In genomic region chr7:127944614-127945013, GRCm38 (mm10) we compare ENCODE assay signal across 8 mouse cellular contexts. TPM values are rescaled to one million over a fixed set of nuclear protein-coding genes. Genes with fewer than 3 reads are reported as not detected.
DNase-seq lines count a peak whose midpoint lies in the region; ATAC-seq and TF ChIP-seq lines count a peak whose summit lies in the region.

No protein-coding gene starts in this region.

- no peak overlapping the region for H3K9ac ChIP-seq in forebrain, embryonic 15.5 days (replicated peaks)
- H3K9ac ChIP-seq in midbrain, postnatal 0 days (replicated peaks; ENCODE audit: low read length, poor library complexity, severe bottlenecking), result no peak overlapping the region
- H3K9ac ChIP-seq in intestine, embryonic 14.5 days (ENCODE audit: low read length), result 0 out of 2 replicates have a peak overlapping the region, but pooled peaks have one; percentile 2
- H3K9ac ChIP-seq in stomach, embryonic 15.5 days, result no peak overlapping the region

- H3K27me3 ChIP-seq in forebrain, embryonic 10.5 days (ENCODE audit: poor library complexity, severe bottlenecking), result peaks cover 38% of the 10 kb centered on the region
- H3K27me3 ChIP-seq in forebrain, embryonic 15.5 days, result peaks cover 12% of the 10 kb centered on the region; the same call in 1 of the 2 replicates
- H3K27me3 ChIP-seq in midbrain, embryonic 10.5 days (ENCODE audit: low read depth, poor library complexity, severe bottlenecking), result peaks cover 38% of the 10 kb centered on the region
- peaks cover 15% of the 10 kb centered on the region for H3K27me3 ChIP-seq in midbrain, postnatal 0 days (ENCODE audit: insufficient read depth, low read length)
- H3K27me3 ChIP-seq in intestine, embryonic 14.5 days (replicated peaks; ENCODE audit: control insufficient read depth, insufficient read depth, low read length), result peaks cover 11% of the 10 kb centered on the region
- H3K27me3 ChIP-seq in stomach, embryonic 15.5 days (replicated peaks), result peaks cover 29% of the 10 kb centered on the region

- H3K4me1 ChIP-seq in forebrain, embryonic 10.5 days, result peaks cover 6% of the 10 kb centered on the region
- no peaks in the 10 kb centered on the region for H3K4me1 ChIP-seq in forebrain, embryonic 15.5 days
- H3K4me1 ChIP-seq in midbrain, embryonic 10.5 days, result peaks cover 5% of the 10 kb centered on the region
- no peaks in the 10 kb centered on the region for H3K4me1 ChIP-seq in midbrain, postnatal 0 days (ENCODE audit: insufficient read depth, low read length)
- H3K4me1 ChIP-seq in intestine, embryonic 14.5 days (replicated peaks; ENCODE audit: control insufficient read depth, insufficient read depth, low read length), result no peaks in the 10 kb centered on the region
- peaks cover 7% of the 10 kb centered on the region for H3K4me1 ChIP-seq in stomach, embryonic 15.5 days

- no peak overlapping the region for H3K4me2 ChIP-seq in forebrain, embryonic 15.5 days (replicated peaks)
- no peak overlapping the region for H3K4me2 ChIP-seq in midbrain, postnatal 0 days (ENCODE audit: low read depth, low read length, poor library complexity, severe bottlenecking)
- H3K4me2 ChIP-seq in intestine, embryonic 14.5 days (ENCODE audit: low read length), result peak overlapping the region; percentile 30; the same call in 1 of the 2 replicates
- peak overlapping the region; percentile 38 for H3K4me2 ChIP-seq in stomach, embryonic 15.5 days

- no peak for TF ChIP-seq CTCF in midbrain, postnatal 0 days (IDR thresholded peaks at IDR 0.05)

- DNase-seq in forebrain, embryonic 10.5 days (ENCODE audit: extremely low spot score, low spot score), result no peak
- DNase-seq in midbrain, embryonic 10.5 days (ENCODE audit: low spot score), result no peak
- no peak for DNase-seq in midbrain, postnatal 0 days (ENCODE audit: low spot score)
- peak; percentile 58 for DNase-seq in intestine, embryonic 14.5 days (ENCODE audit: low spot score)
- no peak for DNase-seq in MN1 (ENCODE audit: low spot score)

- ATAC-seq in forebrain, embryonic 15.5 days (replicated peaks), result no peak
- ATAC-seq in midbrain, postnatal 0 days (ENCODE audit: low FRiP score), result no peak
- 0 out of 2 replicates have a peak, but pooled peaks have one; percentile 56 for ATAC-seq in intestine, embryonic 14.5 days (replicated peaks; ENCODE audit: low FRiP score, low TSS enrichment, low read depth)
- ATAC-seq in stomach, embryonic 15.5 days (ENCODE audit: insufficient read depth, low FRiP score, low read depth), result 0 out of 2 replicates have a peak, but pooled peaks have one; percentile 24
- ATAC-seq in monocyte, adult 5-6 weeks (replicated peaks; ENCODE audit: insufficient number of reproducible peaks, low FRiP score, low TSS enrichment, poor library complexity, severe bottlenecking), result no peak

- H3K27ac ChIP-seq in forebrain, embryonic 10.5 days, result no peak overlapping the region
- H3K27ac ChIP-seq in forebrain, embryonic 15.5 days (replicated peaks), result no peak overlapping the region
- no peak overlapping the region for H3K27ac ChIP-seq in midbrain, embryonic 10.5 days (replicated peaks)
- H3K27ac ChIP-seq in midbrain, postnatal 0 days (ENCODE audit: low read depth, low read length), result no peak overlapping the region
- H3K27ac ChIP-seq in intestine, embryonic 14.5 days (ENCODE audit: low read depth), result no peak overlapping the region
- H3K27ac ChIP-seq in stomach, embryonic 15.5 days, result no peak overlapping the region

- H3K4me3 ChIP-seq in forebrain, embryonic 10.5 days, result peak overlapping the region; percentile 20
- no peak overlapping the region for H3K4me3 ChIP-seq in forebrain, embryonic 15.5 days
- H3K4me3 ChIP-seq in midbrain, embryonic 10.5 days, result peak overlapping the region; percentile 27
- no peak overlapping the region for H3K4me3 ChIP-seq in midbrain, postnatal 0 days (ENCODE audit: low read depth, low read length)
- no peak overlapping the region for H3K4me3 ChIP-seq in intestine, embryonic 14.5 days (ENCODE audit: low read depth, low read length)
- H3K4me3 ChIP-seq in stomach, embryonic 15.5 days (replicated peaks), result no peak overlapping the region

- H3K36me3 ChIP-seq in forebrain, embryonic 10.5 days (replicated peaks), result no peaks in the 10 kb centered on the region
- H3K36me3 ChIP-seq in forebrain, embryonic 15.5 days, result no peaks in the 10 kb centered on the region
- no peaks in the 10 kb centered on the region for H3K36me3 ChIP-seq in midbrain, embryonic 10.5 days
- H3K36me3 ChIP-seq in midbrain, postnatal 0 days (ENCODE audit: insufficient read depth, low read length), result no peaks in the 10 kb centered on the region
- H3K36me3 ChIP-seq in intestine, embryonic 14.5 days (ENCODE audit: control insufficient read depth, insufficient read depth, low read length), result no peaks in the 10 kb centered on the region
- no peaks in the 10 kb centered on the region for H3K36me3 ChIP-seq in stomach, embryonic 15.5 days

- H3K9me3 ChIP-seq in forebrain, embryonic 10.5 days, result no peaks in the 10 kb centered on the region
- no peaks in the 10 kb centered on the region for H3K9me3 ChIP-seq in forebrain, embryonic 15.5 days
- no peaks in the 10 kb centered on the region for H3K9me3 ChIP-seq in midbrain, embryonic 10.5 days (replicated peaks)
- H3K9me3 ChIP-seq in midbrain, postnatal 0 days (ENCODE audit: low read length), result no peaks in the 10 kb centered on the region
- no peaks in the 10 kb centered on the region for H3K9me3 ChIP-seq in intestine, embryonic 14.5 days (ENCODE audit: control insufficient read depth, low read length)
- H3K9me3 ChIP-seq in stomach, embryonic 15.5 days, result no peaks in the 10 kb centered on the region

- WGBS in forebrain, embryonic 10.5 days, result 24% methylated on average over 23 of the region's 23 CpGs
- whole genome bisulfite sequencing in forebrain, embryonic 15.5 days, result 11% methylated on average over 23 of the region's 23 CpGs
- WGBS in midbrain, embryonic 10.5 days, result 15% methylated on average over 23 of the region's 23 CpGs
- 14% methylated on average over 23 of the region's 23 CpGs for WGBS in midbrain, postnatal 0 days
- WGBS in intestine, embryonic 14.5 days, result 11% methylated on average over 23 of the region's 23 CpGs
- 12% methylated on average over 23 of the region's 23 CpGs for WGBS in stomach, embryonic 15.5 days

RNA-seq across cellular contexts. Expression of gene Prss36, which starts 1.9 kb away (rescaled TPM):
- 11.5 and 12.5 TPM in 2 replicates for polyA plus RNA-seq in forebrain, embryonic 10.5 days (2016; fragmentation: Nextera tagmentation; extraction: Ambion mirVana)
- polyA plus RNA-seq in forebrain, embryonic 15.5 days (2015; fragmentation: Nextera tagmentation; extraction: Ambion mirVana), result 9.6 and 11.6 TPM in 2 replicates
- 11.0 and 13.0 TPM in 2 replicates for polyA plus RNA-seq in midbrain, embryonic 10.5 days (2016; fragmentation: Nextera tagmentation; extraction: Ambion mirVana)
- total RNA-seq in midbrain, postnatal 0 days (2014; rRNA removed), result 6.1 and 20.1 TPM in 2 replicates
- 13.3 and 15.5 TPM in 2 replicates for polyA plus RNA-seq in midbrain, postnatal 0 days (2015; fragmentation: Nextera tagmentation; extraction: Ambion mirVana)
- 8.6 and 11.0 TPM in 2 replicates for polyA plus RNA-seq in intestine, embryonic 14.5 days (2014; fragmentation: Nextera tagmentation; extraction: Ambion mirVana)
- 10.8 and 10.9 TPM in 2 replicates for polyA plus RNA-seq in stomach, embryonic 15.5 days (2015; fragmentation: Nextera tagmentation; extraction: Ambion mirVana)
- 1.1 TPM in 2 of 3 replicates, not detected in the other for total RNA-seq in monocyte, adult 5-6 weeks (2017)

RNA-seq across cellular contexts. Expression of gene Prss8, which starts 14.7 kb away (rescaled TPM):
- polyA plus RNA-seq in forebrain, embryonic 10.5 days (2016; fragmentation: Nextera tagmentation; extraction: Ambion mirVana), result 5.0 and 5.9 TPM in 2 replicates
- 0.20 and 0.29 TPM in 2 replicates for polyA plus RNA-seq in forebrain, embryonic 15.5 days (2015; fragmentation: Nextera tagmentation; extraction: Ambion mirVana)
- 1.6 and 2.1 TPM in 2 replicates for polyA plus RNA-seq in midbrain, embryonic 10.5 days (2016; fragmentation: Nextera tagmentation; extraction: Ambion mirVana)
- total RNA-seq in midbrain, postnatal 0 days (2014; rRNA removed), result 0.90 and 2.7 TPM in 2 replicates
- 0.37 and 0.69 TPM in 2 replicates for polyA plus RNA-seq in midbrain, postnatal 0 days (2015; fragmentation: Nextera tagmentation; extraction: Ambion mirVana)
- 39.8 and 41.6 TPM in 2 replicates for polyA plus RNA-seq in intestine, embryonic 14.5 days (2014; fragmentation: Nextera tagmentation; extraction: Ambion mirVana)
- polyA plus RNA-seq in stomach, embryonic 15.5 days (2015; fragmentation: Nextera tagmentation; extraction: Ambion mirVana), result 61.2 and 70.2 TPM in 2 replicates
- total RNA-seq in monocyte, adult 5-6 weeks (2017), result not detected in 3 replicates

RNA-seq across cellular contexts. Expression of gene Fus, which starts 22.6 kb away (rescaled TPM):
- polyA plus RNA-seq in forebrain, embryonic 10.5 days (2016; fragmentation: Nextera tagmentation; extraction: Ambion mirVana), result 362 and 407 TPM in 2 replicates
- 438 and 469 TPM in 2 replicates for polyA plus RNA-seq in forebrain, embryonic 15.5 days (2015; fragmentation: Nextera tagmentation; extraction: Ambion mirVana)
- 336 and 358 TPM in 2 replicates for polyA plus RNA-seq in midbrain, embryonic 10.5 days (2016; fragmentation: Nextera tagmentation; extraction: Ambion mirVana)
- total RNA-seq in midbrain, postnatal 0 days (2014; rRNA removed), result 29.3 and 41.9 TPM in 2 replicates
- 207 and 244 TPM in 2 replicates for polyA plus RNA-seq in midbrain, postnatal 0 days (2015; fragmentation: Nextera tagmentation; extraction: Ambion mirVana)
- 52.5 and 59.5 TPM in 2 replicates for polyA plus RNA-seq in intestine, embryonic 14.5 days (2014; fragmentation: Nextera tagmentation; extraction: Ambion mirVana)
- 367 and 393 TPM in 2 replicates for polyA plus RNA-seq in stomach, embryonic 15.5 days (2015; fragmentation: Nextera tagmentation; extraction: Ambion mirVana)
- total RNA-seq in monocyte, adult 5-6 weeks (2017), result 85.2 to 172 TPM (median 110 TPM) in 3 replicates

RNA-seq across cellular contexts. Expression of gene Kat8, which starts 32.3 kb away (rescaled TPM):
- 47.4 and 49.0 TPM in 2 replicates for polyA plus RNA-seq in forebrain, embryonic 10.5 days (2016; fragmentation: Nextera tagmentation; extraction: Ambion mirVana)
- polyA plus RNA-seq in forebrain, embryonic 15.5 days (2015; fragmentation: Nextera tagmentation; extraction: Ambion mirVana), result 52.7 and 56.5 TPM in 2 replicates
- polyA plus RNA-seq in midbrain, embryonic 10.5 days (2016; fragmentation: Nextera tagmentation; extraction: Ambion mirVana), result 51.1 and 52.4 TPM in 2 replicates
- 28.1 and 33.7 TPM in 2 replicates for total RNA-seq in midbrain, postnatal 0 days (2014; rRNA removed)
- 34.8 TPM in 2 replicates for polyA plus RNA-seq in midbrain, postnatal 0 days (2015; fragmentation: Nextera tagmentation; extraction: Ambion mirVana)
- polyA plus RNA-seq in intestine, embryonic 14.5 days (2014; fragmentation: Nextera tagmentation; extraction: Ambion mirVana), result 37.9 and 41.9 TPM in 2 replicates
- 35.0 and 35.6 TPM in 2 replicates for polyA plus RNA-seq in stomach, embryonic 15.5 days (2015; fragmentation: Nextera tagmentation; extraction: Ambion mirVana)
- total RNA-seq in monocyte, adult 5-6 weeks (2017), result 48.9 to 58.0 TPM (median 55.2 TPM) in 3 replicates

RNA-seq across cellular contexts. Expression of gene Bckdk, which starts 40.7 kb away (rescaled TPM):
- polyA plus RNA-seq in forebrain, embryonic 10.5 days (2016; fragmentation: Nextera tagmentation; extraction: Ambion mirVana), result 130 and 140 TPM in 2 replicates
- polyA plus RNA-seq in forebrain, embryonic 15.5 days (2015; fragmentation: Nextera tagmentation; extraction: Ambion mirVana), result 81.7 and 84.3 TPM in 2 replicates
- 128 and 130 TPM in 2 replicates for polyA plus RNA-seq in midbrain, embryonic 10.5 days (2016; fragmentation: Nextera tagmentation; extraction: Ambion mirVana)
- total RNA-seq in midbrain, postnatal 0 days (2014; rRNA removed), result 47.8 and 77.7 TPM in 2 replicates
- 52.7 and 63.7 TPM in 2 replicates for polyA plus RNA-seq in midbrain, postnatal 0 days (2015; fragmentation: Nextera tagmentation; extraction: Ambion mirVana)
- 188 and 189 TPM in 2 replicates for polyA plus RNA-seq in intestine, embryonic 14.5 days (2014; fragmentation: Nextera tagmentation; extraction: Ambion mirVana)
- polyA plus RNA-seq in stomach, embryonic 15.5 days (2015; fragmentation: Nextera tagmentation; extraction: Ambion mirVana), result 145 and 157 TPM in 2 replicates
- 10.0 to 27.5 TPM (median 12.5 TPM) in 3 replicates for total RNA-seq in monocyte, adult 5-6 weeks (2017)

Comparison
In these comparisons a context has a peak if more than half of its experiments do, and no peak if none do; other contexts are left out.
1. H3K4me3 ChIP-seq: peak in forebrain, embryonic 10.5 days (single experiment) and midbrain, embryonic 10.5 days (single experiment); none in forebrain, embryonic 15.5 days (single experiment), midbrain, postnatal 0 days (single experiment), intestine, embryonic 14.5 days (single experiment) and stomach, embryonic 15.5 days (single experiment).
2. ATAC-seq: peak in intestine, embryonic 14.5 days (single experiment) and stomach, embryonic 15.5 days (single experiment); none in forebrain, embryonic 15.5 days (single experiment), midbrain, postnatal 0 days (single experiment) and monocyte, adult 5-6 weeks (single experiment).
3. H3K4me2 ChIP-seq: peak in intestine, embryonic 14.5 days (single experiment) and stomach, embryonic 15.5 days (single experiment); none in forebrain, embryonic 15.5 days (single experiment) and midbrain, postnatal 0 days (single experiment).